Mouse (Mus musculus): ENCODE measurements at regions not wholly inside any gene's neighbourhood (a gene's known extent, or its start where the extent isn't known, plus 50 kb on each side); places are given as distances from the start of the nearest gene placed in this dataset.
"Not testable (repeated sequence)": the region's sequence is repeated elsewhere in the genome, so short reads cannot be mapped to it uniquely, and the experiment has no call there.

DNA sequence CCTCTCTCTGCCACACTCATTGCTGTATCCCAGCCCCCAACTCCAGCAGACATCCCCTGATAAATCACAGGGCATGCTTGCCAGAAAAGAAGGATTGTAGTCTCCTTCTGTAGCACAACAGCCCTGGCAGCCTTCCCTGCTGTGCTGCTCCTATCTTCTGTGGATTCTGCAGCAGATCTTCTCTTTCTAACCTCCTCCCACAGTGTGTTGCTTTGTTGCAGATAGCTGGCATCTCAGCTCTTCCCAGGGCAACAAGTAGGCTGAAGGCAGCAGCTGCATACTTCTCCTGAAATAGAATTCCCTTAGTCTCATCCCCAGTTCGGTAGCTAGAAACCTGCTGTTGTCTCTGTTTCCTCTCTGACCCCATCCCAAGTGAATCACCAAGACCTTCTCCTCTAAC is 77.7 kb downstream of the Amer1 start:
- no peak for DNase-seq

GRCm38 (mm10) chrX:95365326-95365725 is 79.3 kb downstream of the Amer1 start:
- DNase-seq = not testable (repeated sequence)

- peak; percentile 12 for DNase-seq
These were observed 85.6 kb downstream of the Amer1 start for GRCm38 (mm10) chrX:95359053-95359452.
